Mouse (Mus musculus): ENCODE results near the gene Mapk8ip1.

GRCm38 (mm10) chr2:92374514-92374913, 26.5 kb downstream of the Mapk8ip1 start, which contains the start of the genes Pex16 and Large2:
- no peak for TF ChIP-seq POLR2A (IDR thresholded peaks at IDR 0.05; ENCODE audit: borderline replicate concordance, extremely low read depth, low read depth, low read length)
- TF ChIP-seq CTCF (IDR thresholded peaks at IDR 0.05; ENCODE audit: insufficient read depth, low read length) = no peak
